Mouse (Mus musculus) C2C12 (cell line): Measurements from ENCODE around the gene Arhgef17.

Experiments
- CTCF ChIP-seq: IDR thresholded peaks from one replicate; pipeline ENCODE4 v1.5.1; 2011; ENCODE audit not compliant: control insufficient read depth, insufficient read depth, insufficient read length
- FOSL1 ChIP-seq: IDR thresholded peaks from one replicate; pipeline ENCODE4 v1.8.0; 2011; ENCODE audit warnings: mild to moderate bottlenecking, low read length; ENCODE audit not compliant: poor library complexity, insufficient read depth, severe bottlenecking
- MAX ChIP-seq: IDR thresholded peaks from one replicate; pipeline ENCODE4 v1.6.1; 2011; ENCODE audit warnings: mild to moderate bottlenecking, control low read depth
- MYOD1 ChIP-seq: IDR thresholded peaks from one replicate; pipeline ENCODE4 v1.6.1; 2011; ENCODE audit warnings: low read depth; ENCODE audit not compliant: control insufficient read depth, insufficient read length
- USF1 ChIP-seq: IDR thresholded peaks from one replicate; pipeline ENCODE4 v1.6.1; 2011; ENCODE audit warnings: low read depth, mild to moderate bottlenecking, control low read depth, moderate library complexity

GRCm38 (mm10) chr7:100968376-100968775 lies 36.5 kb upstream of the Arhgef17 start:
- TF ChIP-seq CTCF (no peak), MAX (no peak), USF1 (no peak), FOSL1 (no peak), MYOD1 (no peak)
